Mouse (Mus musculus) kidney, adult 9 months (tissue): ENCODE results near the gene Cer1.

Experiments used
- DNase-seq: peaks from one replicate; pipeline ENCODE4 v3.0.0; 2022

The Cer1 gene

GRCm38 (mm10) chr4:82884636-82885534 is at the start of gene Cer1:
Gene Cer1, minus strand, starts transcription at chr4:82885148.
- no peak for DNase-seq

DNA sequence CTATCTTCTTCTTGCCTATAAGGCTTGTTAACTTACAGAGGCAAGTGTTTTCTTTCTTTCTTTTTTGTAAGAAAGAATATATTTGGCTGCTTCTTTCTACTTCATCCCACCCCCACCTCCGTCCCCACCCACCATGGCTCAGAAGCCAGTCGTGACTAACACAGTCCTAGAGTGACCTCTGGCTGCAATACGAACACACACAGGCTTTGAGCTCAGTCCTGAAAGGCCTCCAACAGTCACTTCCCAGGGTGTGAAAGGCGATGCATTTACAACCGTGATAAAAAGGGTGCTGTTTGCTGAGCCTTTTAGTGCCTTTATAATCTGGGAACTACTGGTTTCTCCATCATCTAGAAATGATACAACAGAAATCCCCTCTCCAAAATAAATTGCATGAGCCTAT is 49.4 kb upstream of the Cer1 start:
- peak; percentile 14 for DNase-seq

DNA sequence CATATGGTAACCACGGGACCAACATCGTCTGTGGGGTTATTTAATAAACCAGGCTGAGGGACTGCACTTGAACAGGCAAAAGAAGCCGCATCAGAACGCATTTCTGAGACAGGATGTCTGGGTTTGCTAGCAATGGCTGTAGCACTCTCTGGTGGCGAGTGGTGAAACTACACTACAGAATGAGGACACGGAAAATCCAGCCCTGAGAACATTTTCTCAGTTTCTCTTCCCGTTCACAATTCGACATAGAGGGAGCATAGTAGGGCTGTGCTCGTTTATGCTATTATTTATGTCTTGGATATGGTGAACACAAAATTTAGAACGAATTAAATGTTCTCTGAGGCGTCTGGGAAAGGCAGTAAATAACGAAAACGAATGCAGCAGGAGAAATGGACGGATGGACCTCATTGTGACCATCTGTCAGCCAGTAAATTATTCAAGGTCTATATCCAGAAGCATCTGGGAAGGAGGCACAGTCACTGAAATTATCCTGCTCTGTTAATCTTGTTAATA is 48.8 kb upstream of the Cer1 start:
- DNase-seq: peak; percentile 64

- DNase-seq: no peak
These were observed 45.1 kb upstream of the Cer1 start for GRCm38 (mm10) chr4:82930079-82930478.

GRCm38 (mm10) chr4:82921962-82922361 is 37.0 kb upstream of the Cer1 start:
- no peak for DNase-seq

DNA sequence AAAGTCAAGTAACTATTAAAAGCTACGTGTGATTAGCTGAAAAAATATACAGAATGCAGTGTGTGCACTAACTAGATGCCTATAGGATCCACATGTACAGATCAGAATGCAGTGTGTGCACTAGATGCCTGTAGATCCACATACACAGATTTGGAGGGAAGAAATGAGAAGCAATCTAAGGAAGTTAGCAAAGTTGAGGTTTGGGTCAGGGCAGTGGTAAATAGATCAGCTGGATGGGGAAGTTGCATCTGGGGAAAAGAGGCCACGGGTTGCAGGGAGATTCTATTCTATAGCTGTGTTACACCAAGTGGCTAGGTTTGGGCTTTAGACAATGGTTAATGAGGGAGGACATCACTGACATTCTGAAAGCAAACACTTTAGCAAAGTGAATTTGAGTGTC is 33.7 kb upstream of the Cer1 start:
- no peak for DNase-seq

GRCm38 (mm10) chr4:82916678-82917050 is 31.7 kb upstream of the Cer1 start:
- DNase-seq: no peak

DNA sequence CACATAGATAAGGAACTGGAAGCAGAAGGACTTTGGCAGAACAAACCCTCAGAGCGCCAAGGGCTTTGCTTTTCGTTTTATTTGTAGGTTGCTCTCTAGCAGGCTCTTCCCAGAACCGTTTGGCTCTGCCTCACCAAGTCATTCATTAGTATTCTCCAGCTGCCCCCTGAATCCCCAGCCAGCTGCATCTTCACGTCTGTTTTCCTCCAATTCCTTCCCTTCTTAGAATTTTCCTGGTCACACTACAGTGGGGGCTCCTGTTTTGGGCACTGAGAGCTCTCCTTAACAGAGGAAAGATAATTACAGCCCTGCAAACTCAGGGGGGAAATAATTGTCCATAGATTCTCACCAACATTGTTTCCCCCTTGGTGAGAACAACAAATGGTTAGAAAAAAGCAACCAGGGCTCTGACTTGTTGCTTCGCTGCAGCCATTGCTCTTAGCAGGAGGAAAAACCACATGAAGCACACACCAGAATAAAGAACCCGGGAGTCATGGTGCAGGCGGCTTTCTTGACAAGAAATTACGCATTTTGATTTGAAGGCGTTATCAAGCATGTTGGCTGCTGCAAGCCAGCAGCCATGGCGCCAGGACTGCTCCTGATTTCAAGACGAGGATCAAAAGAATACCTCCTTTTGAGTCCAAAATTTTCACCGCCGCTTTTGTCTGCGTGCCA is 31.2 kb upstream of the Cer1 start:
- DNase-seq: no peak

GRCm38 (mm10) chr4:82915576-82915975 is 30.6 kb upstream of the Cer1 start:
- DNase-seq: no peak

- DNase-seq: no peak
These were observed 29.7 kb upstream of the Cer1 start for GRCm38 (mm10) chr4:82914601-82915143.

- no peak for DNase-seq
These were observed 10.3 kb upstream of the Cer1 start for GRCm38 (mm10) chr4:82895227-82895626.

GRCm38 (mm10) chr4:82892247-82892646 is 7.3 kb upstream of the Cer1 start:
- DNase-seq: no peak

GRCm38 (mm10) chr4:82891566-82891965 is 6.6 kb upstream of the Cer1 start:
- no peak for DNase-seq

DNA sequence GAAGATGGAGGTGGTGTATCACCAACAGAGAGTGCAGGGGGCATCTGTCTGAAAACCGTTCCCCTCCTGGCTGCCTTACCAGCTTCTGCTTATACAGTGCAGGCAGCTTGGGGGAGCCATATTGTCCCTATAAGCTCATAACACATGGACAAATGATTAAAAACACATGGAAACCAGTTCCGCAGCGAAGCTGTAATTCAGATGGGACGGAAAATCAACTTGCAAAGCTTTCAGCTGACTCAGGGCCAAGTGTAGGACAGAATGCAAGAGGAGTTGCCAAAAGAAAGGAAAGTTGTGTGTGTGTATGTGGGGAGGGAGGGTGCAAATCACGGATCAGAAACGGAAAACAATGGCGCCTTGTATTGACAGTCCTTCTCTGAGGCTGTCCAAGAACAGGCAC is 6.1 kb upstream of the Cer1 start:
- no peak for DNase-seq

GRCm38 (mm10) chr4:82890585-82890984 is 5.6 kb upstream of the Cer1 start:
- DNase-seq: no peak

DNA sequence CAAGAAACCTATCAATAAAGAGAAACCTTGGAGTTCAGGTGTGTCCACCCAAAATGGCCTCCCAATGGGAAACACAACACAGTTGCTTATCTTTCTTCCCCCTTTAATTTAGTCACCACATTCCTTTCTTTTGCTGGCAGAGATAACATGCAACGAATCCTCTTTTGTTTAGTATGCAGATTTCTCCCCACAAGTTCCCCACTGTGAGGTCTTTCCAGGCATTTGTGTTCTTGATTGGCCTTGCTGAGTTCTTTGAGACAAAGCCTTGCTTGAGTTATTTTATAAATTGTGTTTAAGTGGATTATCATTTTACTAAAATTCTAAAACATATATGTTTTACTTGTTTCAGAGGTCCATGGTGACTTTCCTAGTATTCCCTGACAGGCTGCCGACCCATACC is 1.2 kb upstream of the Cer1 start:
- DNase-seq: no peak

DNA sequence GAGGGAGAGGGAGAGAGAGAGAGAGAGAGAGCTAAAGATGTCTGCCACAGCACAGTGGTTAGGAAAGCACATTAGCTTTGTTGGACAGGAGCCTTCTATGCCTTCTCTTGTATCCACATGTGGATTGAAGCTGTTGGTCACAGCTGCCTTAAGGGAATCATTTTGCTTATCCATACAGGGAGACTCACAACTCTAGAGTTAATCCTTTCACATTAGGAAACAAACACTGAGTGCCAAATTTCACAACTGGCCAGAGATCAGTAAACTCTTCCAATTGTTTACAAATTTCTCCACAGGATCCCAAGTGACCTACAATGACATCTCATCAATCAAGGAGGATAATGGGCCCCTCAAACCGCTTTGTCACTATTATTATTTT is 576 bp upstream of the Cer1 start:
- DNase-seq: no peak

DNA sequence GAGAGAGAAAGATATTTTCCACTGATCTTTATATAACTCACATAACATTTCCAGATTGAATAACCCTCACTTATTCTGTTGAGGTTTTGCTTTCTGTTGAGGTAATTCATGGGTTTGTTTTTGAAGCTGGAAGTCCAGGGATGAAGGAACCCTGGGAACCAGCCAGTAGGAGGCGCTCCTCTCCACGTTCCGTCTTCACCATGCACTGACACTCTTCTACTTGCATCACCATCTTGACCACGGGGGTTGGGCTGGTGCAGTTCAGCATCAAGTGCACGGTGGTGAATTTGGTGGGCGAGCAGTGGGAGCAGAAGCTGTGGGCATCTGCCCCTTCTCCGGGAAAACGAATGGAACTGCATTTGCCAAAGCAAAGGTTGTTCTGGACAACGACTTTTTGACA is 2.4 kb downstream of the Cer1 start:
- DNase-seq: no peak

- no peak for DNase-seq
These were observed 3.6 kb downstream of the Cer1 start for GRCm38 (mm10) chr4:82881366-82881765.

GRCm38 (mm10) chr4:82880243-82880642 is 4.7 kb downstream of the Cer1 start:
- no peak for DNase-seq

- DNase-seq: no peak
These were observed 5.8 kb downstream of the Cer1 start for GRCm38 (mm10) chr4:82879152-82879551.

GRCm38 (mm10) chr4:82876656-82877055 is 8.3 kb downstream of the Cer1 start:
- DNase-seq: no peak

DNA sequence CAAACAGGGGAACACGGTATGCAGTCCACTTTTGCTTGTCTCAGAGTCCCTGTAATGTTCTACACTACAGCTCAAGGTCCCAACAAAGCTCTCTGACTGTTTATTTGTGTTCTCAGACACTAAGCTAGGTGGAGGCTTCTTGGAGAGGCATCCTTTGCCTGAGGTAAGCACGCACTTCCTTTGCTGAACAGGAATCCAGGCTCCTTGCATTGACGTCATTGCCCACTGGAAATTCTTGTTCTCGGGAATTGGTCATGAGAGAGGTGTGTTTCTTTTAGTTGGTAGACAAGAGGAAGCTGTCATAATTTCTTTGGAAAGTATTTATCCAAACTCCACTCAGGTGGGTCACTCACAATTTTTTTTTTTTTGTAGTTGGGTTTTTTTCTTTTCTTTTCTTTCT is 9.4 kb downstream of the Cer1 start:
- DNase-seq: no peak

GRCm38 (mm10) chr4:82874791-82875190 is 10.2 kb downstream of the Cer1 start:
- peak; percentile 56 for DNase-seq
